Mouse (Mus musculus): Measurements from ENCODE around the gene Fzd10. TPM values are rescaled to one million over a fixed set of nuclear protein-coding genes. Genes with fewer than 3 reads are reported as not detected.

Fzd10 gene
- polyA plus RNA-seq (2017; shearing (Covaris generic)): not detected

DNA sequence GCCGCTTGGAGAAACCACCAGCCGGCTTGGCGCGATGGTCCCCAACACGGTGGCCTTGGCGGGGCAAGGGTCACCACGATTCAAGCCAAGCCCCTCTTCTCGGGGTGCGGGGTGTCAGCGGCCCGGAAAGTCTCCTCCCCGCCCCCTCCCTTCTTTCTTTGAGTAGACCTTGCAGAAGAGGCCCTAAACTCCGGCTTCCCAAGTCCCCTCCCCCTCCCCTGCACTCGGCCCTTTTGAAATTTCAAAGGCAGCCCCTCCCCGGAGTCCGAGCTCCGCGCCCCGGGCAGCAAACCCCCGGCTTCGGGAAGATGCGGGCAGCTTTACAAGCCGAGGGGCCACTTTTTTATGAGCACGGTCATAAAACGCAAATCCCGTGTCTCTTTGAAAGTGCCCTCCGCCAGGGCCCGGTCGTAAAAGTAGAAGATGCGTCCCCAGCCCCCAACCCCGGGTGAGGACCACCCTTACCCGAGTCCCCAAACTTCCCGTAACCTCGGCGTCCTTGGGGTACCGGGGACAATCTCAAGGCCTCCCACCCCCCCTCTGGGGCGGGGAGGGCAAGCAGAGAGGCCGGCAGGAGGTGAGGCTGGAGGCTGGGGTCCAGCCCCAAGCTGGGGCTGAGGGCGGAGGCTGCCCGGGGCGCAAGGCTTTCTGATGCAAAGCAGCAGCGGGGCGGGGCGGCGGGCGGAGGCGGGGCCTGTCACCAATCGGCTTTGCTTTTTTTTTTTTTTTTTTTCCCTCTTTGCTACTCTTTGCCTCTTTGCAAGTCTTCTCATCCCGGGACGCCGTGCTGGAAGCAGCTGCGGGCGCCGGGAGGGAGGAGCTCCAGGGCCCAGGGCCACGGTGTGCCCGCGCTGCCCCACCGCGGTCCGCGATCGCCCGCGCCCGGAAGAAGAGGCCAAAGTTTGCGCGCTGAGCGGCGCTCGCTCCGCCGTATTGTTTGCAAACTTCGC is at the start of gene Fzd10:
Gene Fzd10 (plus strand): TSS at position 773 of the 950 bp plus-strand sequence.

Other genes starting within 250 kb of the Fzd10 start
- not detected for gene Tmem132d, start 167.8 kb upstream of the Fzd10 start, polyA plus RNA-seq (2017; shearing (Covaris generic))
- not detected for gene Piwil1, start 101.7 kb downstream of the Fzd10 start, polyA plus RNA-seq (2017; shearing (Covaris generic))